Mouse (Mus musculus): Measurements from ENCODE around the gene Btbd11. TPM values are rescaled to one million over a fixed set of nuclear protein-coding genes. Genes with fewer than 3 reads are reported as not detected.

Btbd11 gene
- 5.0 and 5.5 TPM in 2 replicates for polyA plus RNA-seq (2016; fragmentation: Nextera tagmentation; extraction: Ambion mirVana)

- Histone ChIP-seq H3K36me3 (replicated peaks) (no peaks in the 10 kb centered on the region), H3K27ac (replicated peaks) (peak within 1 kb of the TSS; percentile 82), H3K4me3 (peak within 1 kb of the TSS; percentile 77), H3K4me1 (peaks cover 39% of the 10 kb centered on the region), H3K9me3 (no peaks in the 10 kb centered on the region), H3K27me3 (replicated peaks; ENCODE audit: low read depth, poor library complexity, severe bottlenecking) (peaks cover 48% of the 10 kb centered on the region)
- peak; percentile 94 for DNase-seq (ENCODE audit: low spot score)
- WGBS: under 1% methylated on average over 46 of the region's 46 CpGs
Measured at GRCm38 (mm10) chr10:85386605-85387218, at the start of gene Btbd11. Btbd11 (plus strand) TSS chr10:85386814.

- Histone ChIP-seq H3K4me3 (no peak overlapping the region), H3K27me3 (replicated peaks; ENCODE audit: low read depth, poor library complexity, severe bottlenecking) (no peaks in the 10 kb centered on the region), H3K4me1 (no peaks in the 10 kb centered on the region), H3K27ac (replicated peaks) (no peak overlapping the region), H3K36me3 (replicated peaks) (no peaks in the 10 kb centered on the region), H3K9me3 (0 out of 2 replicates have a peak, but pooled peaks cover 6% of the 10 kb centered on the region)
- DNase-seq (ENCODE audit: low spot score): no peak
- 79% methylated on average over 12 of the region's 12 CpGs for WGBS
Measured at GRCm38 (mm10) chr10:85338733-85339132, 47.9 kb upstream of the Btbd11 start.

DNA sequence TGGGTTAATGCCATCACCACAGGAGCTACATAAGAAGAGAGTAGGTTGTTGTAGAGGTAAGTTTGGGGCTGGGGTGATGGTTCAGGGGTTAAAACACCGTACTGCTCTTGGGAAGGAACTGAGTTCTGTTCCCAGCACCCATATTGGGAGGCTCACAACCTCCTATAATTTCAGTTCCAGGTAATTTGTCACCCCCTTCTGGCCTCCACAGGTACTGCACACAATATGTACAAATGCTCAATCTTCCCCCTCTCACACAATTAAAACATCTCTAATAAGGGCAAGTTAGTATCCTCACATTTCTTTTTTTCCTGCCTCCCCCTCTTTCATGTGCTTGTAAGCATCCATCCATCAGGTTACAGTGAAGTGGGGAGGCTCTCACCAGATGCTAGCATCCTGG, 44.7 kb upstream of the Btbd11 start:
- DNase-seq (ENCODE audit: low spot score): no peak
- H3K4me1 ChIP-seq: no peaks in the 10 kb centered on the region
- 77% methylated on average over 1 of the region's 1 CpGs for WGBS
- H3K9me3 ChIP-seq: 0 out of 2 replicates have a peak, but pooled peaks cover 6% of the 10 kb centered on the region
- H3K27me3 ChIP-seq (replicated peaks; ENCODE audit: low read depth, poor library complexity, severe bottlenecking): no peaks in the 10 kb centered on the region
- H3K36me3 ChIP-seq (replicated peaks): no peaks in the 10 kb centered on the region
- no peak overlapping the region for H3K4me3 ChIP-seq
- H3K27ac ChIP-seq (replicated peaks): no peak overlapping the region

DNA sequence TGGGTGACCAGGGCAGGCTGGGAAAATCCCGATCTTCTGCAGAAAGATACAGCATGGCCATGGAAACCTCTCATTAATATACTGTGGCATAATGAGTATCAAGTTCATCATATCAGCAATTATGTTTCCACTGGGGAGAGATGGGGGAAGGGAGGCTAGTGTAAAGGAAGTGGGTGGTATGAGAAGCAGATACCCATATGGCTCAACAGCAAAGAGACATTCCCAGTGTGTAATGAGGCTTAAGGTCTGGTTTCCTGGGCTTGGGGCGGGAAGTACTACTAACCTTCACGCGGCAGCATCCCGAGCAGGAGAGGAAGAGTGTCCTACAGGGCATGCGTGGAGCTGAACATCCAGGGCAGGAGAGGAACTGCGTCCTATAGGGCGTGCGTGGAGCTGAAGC, 39.4 kb upstream of the Btbd11 start:
- Histone ChIP-seq H3K4me1 (no peaks in the 10 kb centered on the region), H3K27me3 (replicated peaks; ENCODE audit: low read depth, poor library complexity, severe bottlenecking) (no peaks in the 10 kb centered on the region), H3K9me3 (no peaks in the 10 kb centered on the region), H3K4me3 (no peak overlapping the region), H3K36me3 (replicated peaks) (no peaks in the 10 kb centered on the region), H3K27ac (replicated peaks) (no peak overlapping the region)
- WGBS: 90% methylated on average over 9 of the region's 9 CpGs
- DNase-seq (ENCODE audit: low spot score): no peak

- no peaks in the 10 kb centered on the region for H3K9me3 ChIP-seq
- no peak overlapping the region for H3K4me3 ChIP-seq
- no peaks in the 10 kb centered on the region for H3K36me3 ChIP-seq (replicated peaks)
- 86% methylated on average over 2 of the region's 2 CpGs for WGBS
- no peak for DNase-seq (ENCODE audit: low spot score)
- no peak overlapping the region for H3K27ac ChIP-seq (replicated peaks)
- no peaks in the 10 kb centered on the region for H3K27me3 ChIP-seq (replicated peaks; ENCODE audit: low read depth, poor library complexity, severe bottlenecking)
- H3K4me1 ChIP-seq: no peaks in the 10 kb centered on the region
Measured at GRCm38 (mm10) chr10:85352505-85352904, 34.1 kb upstream of the Btbd11 start.

- DNase-seq (ENCODE audit: low spot score): no peak
- Histone ChIP-seq H3K4me3 (no peak overlapping the region), H3K4me1 (no peaks in the 10 kb centered on the region), H3K27ac (replicated peaks) (no peak overlapping the region), H3K9me3 (no peaks in the 10 kb centered on the region), H3K27me3 (replicated peaks; ENCODE audit: low read depth, poor library complexity, severe bottlenecking) (no peaks in the 10 kb centered on the region), H3K36me3 (replicated peaks) (no peaks in the 10 kb centered on the region)
- 77% methylated on average over 1 of the region's 1 CpGs for WGBS
Measured at GRCm38 (mm10) chr10:85354270-85354669, 32.3 kb upstream of the Btbd11 start.

GRCm38 (mm10) chr10:85359501-85360066, 27.0 kb upstream of the Btbd11 start:
- whole genome bisulfite sequencing: 89% methylated on average over 3 of the region's 3 CpGs
- H3K4me1 ChIP-seq: no peaks in the 10 kb centered on the region
- H3K36me3 ChIP-seq (replicated peaks): no peaks in the 10 kb centered on the region
- DNase-seq (ENCODE audit: low spot score): no peak
- no peak overlapping the region for H3K27ac ChIP-seq (replicated peaks)
- H3K4me3 ChIP-seq: no peak overlapping the region
- no peaks in the 10 kb centered on the region for H3K27me3 ChIP-seq (replicated peaks; ENCODE audit: low read depth, poor library complexity, severe bottlenecking)
- H3K9me3 ChIP-seq: no peaks in the 10 kb centered on the region

DNA sequence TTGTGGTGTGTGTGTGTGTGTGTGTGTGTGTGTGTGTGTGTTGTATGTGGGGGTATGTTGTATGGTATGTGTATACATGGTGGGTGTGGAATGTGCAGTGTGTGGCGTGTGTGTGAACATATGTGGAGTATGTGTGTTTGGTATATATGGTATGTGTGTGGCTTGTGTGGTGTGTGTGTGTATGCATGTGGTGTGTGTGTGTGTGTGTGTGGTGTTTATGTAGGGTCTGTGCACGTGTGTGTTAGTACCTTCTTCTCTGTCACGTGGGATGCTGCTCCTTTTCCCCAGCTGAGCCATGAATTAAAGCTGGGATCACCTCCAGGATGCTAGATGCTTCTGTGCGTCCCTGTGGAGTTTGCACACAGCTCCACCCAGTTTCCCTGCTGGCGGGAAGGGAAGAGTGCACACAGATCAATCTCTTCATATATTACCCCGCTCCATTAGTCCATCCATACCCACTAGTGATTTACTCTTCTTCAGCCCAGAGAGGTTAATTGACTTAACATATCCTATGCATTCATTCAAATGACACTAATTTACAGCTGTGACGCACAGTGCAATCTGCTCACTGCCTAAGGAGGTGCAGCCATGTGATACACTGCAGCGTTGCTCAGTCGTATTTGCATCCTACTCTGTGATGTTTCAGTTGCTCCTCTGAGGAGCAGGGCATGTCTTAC, 23.7 kb upstream of the Btbd11 start:
- Histone ChIP-seq H3K4me3 (no peak overlapping the region), H3K27me3 (replicated peaks; ENCODE audit: low read depth, poor library complexity, severe bottlenecking) (no peaks in the 10 kb centered on the region), H3K27ac (replicated peaks) (no peak overlapping the region), H3K4me1 (peaks cover 4% of the 10 kb centered on the region; the same call in 1 of the 2 replicates), H3K36me3 (replicated peaks) (no peaks in the 10 kb centered on the region), H3K9me3 (no peaks in the 10 kb centered on the region)
- no peak for DNase-seq (ENCODE audit: low spot score)
- 81% methylated on average over 9 of the region's 9 CpGs for WGBS

- no peaks in the 10 kb centered on the region for H3K9me3 ChIP-seq
- H3K4me3 ChIP-seq: no peak overlapping the region
- no peaks in the 10 kb centered on the region for H3K27me3 ChIP-seq (replicated peaks; ENCODE audit: low read depth, poor library complexity, severe bottlenecking)
- peaks cover 4% of the 10 kb centered on the region; the same call in 1 of the 2 replicates for H3K4me1 ChIP-seq
- H3K27ac ChIP-seq (replicated peaks): no peak overlapping the region
- WGBS: 87% methylated on average over 10 of the region's 10 CpGs
- H3K36me3 ChIP-seq (replicated peaks): no peaks in the 10 kb centered on the region
- peak; percentile 9 for DNase-seq (ENCODE audit: low spot score)
Measured at GRCm38 (mm10) chr10:85366876-85367275, 19.7 kb upstream of the Btbd11 start.

DNA sequence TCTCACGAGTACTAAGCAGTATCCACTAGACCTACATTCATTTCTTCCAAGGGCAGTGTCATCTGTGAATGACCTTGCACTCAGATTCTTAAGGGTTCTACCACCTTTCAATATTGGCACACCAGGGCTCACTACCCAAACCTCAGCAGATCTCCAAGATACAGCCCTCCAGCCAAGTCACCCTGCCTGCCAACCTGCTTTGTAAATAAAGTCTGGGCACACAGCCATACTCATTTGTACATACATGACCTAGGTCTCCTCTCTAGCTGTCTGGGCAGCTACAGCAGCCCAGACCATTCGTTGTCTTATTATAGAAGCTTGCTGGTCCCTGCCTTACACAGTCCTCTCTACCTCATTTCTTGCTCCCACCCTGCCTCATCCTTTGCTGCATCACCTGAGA, 15.3 kb upstream of the Btbd11 start:
- DNase-seq (ENCODE audit: low spot score): no peak
- H3K9me3 ChIP-seq: no peaks in the 10 kb centered on the region
- no peak overlapping the region for H3K4me3 ChIP-seq
- no peak overlapping the region for H3K27ac ChIP-seq (replicated peaks)
- WGBS: 83% methylated on average over 2 of the region's 2 CpGs
- H3K4me1 ChIP-seq: no peaks in the 10 kb centered on the region
- H3K27me3 ChIP-seq (replicated peaks; ENCODE audit: low read depth, poor library complexity, severe bottlenecking): no peaks in the 10 kb centered on the region
- no peaks in the 10 kb centered on the region for H3K36me3 ChIP-seq (replicated peaks)

- no peak for DNase-seq (ENCODE audit: low spot score)
- Histone ChIP-seq H3K36me3 (replicated peaks) (no peaks in the 10 kb centered on the region), H3K4me1 (no peaks in the 10 kb centered on the region), H3K9me3 (no peaks in the 10 kb centered on the region), H3K4me3 (no peak overlapping the region), H3K27ac (replicated peaks) (no peak overlapping the region), H3K27me3 (replicated peaks; ENCODE audit: low read depth, poor library complexity, severe bottlenecking) (no peaks in the 10 kb centered on the region)
- WGBS: 76% methylated on average over 4 of the region's 4 CpGs
Measured at GRCm38 (mm10) chr10:85372108-85372507, 14.5 kb upstream of the Btbd11 start.

GRCm38 (mm10) chr10:85378972-85379371, 7.6 kb upstream of the Btbd11 start:
- DNase-seq (ENCODE audit: low spot score): peak; percentile 34
- 14% methylated on average over 8 of the region's 8 CpGs for WGBS
- H3K4me1 ChIP-seq: peaks cover 7% of the 10 kb centered on the region
- no peaks in the 10 kb centered on the region for H3K36me3 ChIP-seq (replicated peaks)
- 0 out of 2 replicates have a peak overlapping the region, but pooled peaks have one; percentile 28 for H3K4me3 ChIP-seq
- H3K27ac ChIP-seq (replicated peaks): no peak overlapping the region
- H3K27me3 ChIP-seq (replicated peaks; ENCODE audit: low read depth, poor library complexity, severe bottlenecking): peaks cover 3% of the 10 kb centered on the region
- H3K9me3 ChIP-seq: no peaks in the 10 kb centered on the region

DNA sequence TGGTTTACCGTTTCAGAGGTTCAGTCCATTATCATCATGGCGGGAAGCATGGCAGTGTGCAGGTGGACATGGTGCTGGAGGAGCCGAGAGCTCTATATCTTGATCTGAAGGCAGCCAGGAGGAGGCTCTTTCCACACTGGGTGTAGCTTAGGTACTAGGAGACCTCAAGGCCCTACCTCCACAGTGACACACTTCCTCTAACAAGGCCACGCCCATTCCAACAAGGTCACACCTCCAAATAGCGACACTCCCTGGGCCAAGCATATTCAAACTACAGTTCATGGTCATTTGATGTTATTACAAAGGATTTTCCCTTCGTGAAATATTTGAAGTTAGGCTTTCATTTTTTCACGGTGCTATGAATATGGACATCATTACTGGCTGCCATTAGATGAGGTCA, 3.6 kb upstream of the Btbd11 start:
- H3K27ac ChIP-seq (replicated peaks): no peak overlapping the region
- peaks cover 28% of the 10 kb centered on the region for H3K27me3 ChIP-seq (replicated peaks; ENCODE audit: low read depth, poor library complexity, severe bottlenecking)
- H3K9me3 ChIP-seq: no peaks in the 10 kb centered on the region
- no peak overlapping the region for H3K4me3 ChIP-seq
- no peak for DNase-seq (ENCODE audit: low spot score)
- peaks cover 21% of the 10 kb centered on the region for H3K4me1 ChIP-seq
- no peaks in the 10 kb centered on the region for H3K36me3 ChIP-seq (replicated peaks)
- WGBS: 84% methylated on average over 7 of the region's 7 CpGs

Measured in embryonic facial prominence, embryonic 10.5 days (tissue).